Mouse (Mus musculus): ENCODE results near the gene Reep1. TPM values are rescaled to one million over a fixed set of nuclear protein-coding genes. Genes with fewer than 3 reads are reported as not detected.
"Not testable (repeated sequence)": the region's sequence is repeated elsewhere in the genome, so short reads cannot be mapped to it uniquely, and the experiment has no call there.

Gene Reep1
- polyA plus RNA-seq, 1 experiment from 2014 or later = 19.0 TPM

- no peak overlapping the region for H3K9ac ChIP-seq (ENCODE audit: low read length)
- H3K36me3 ChIP-seq (ENCODE audit: control insufficient read depth, insufficient read depth, low read length) = peaks cover 8% of the 10 kb centered on the region; the same call in 1 of the 2 replicates
- no peak overlapping the region for H3K4me3 ChIP-seq (ENCODE audit: control insufficient read depth in 1 of 2, insufficient read depth in 1 of 2, low read depth in 1 of 2, low read length in 2 of 2)
- no peak for ATAC-seq (ENCODE audit: insufficient number of reproducible peaks, insufficient read depth, low FRiP score, low read depth)
- WGBS = 54% methylated on average over 2 of the region's 2 CpGs
- H3K9me3 ChIP-seq (ENCODE audit: control insufficient read depth, low read length) = no peaks in the 10 kb centered on the region
- no peak overlapping the region for H3K4me2 ChIP-seq (ENCODE audit: low read length)
- peaks cover 0 to 10% of the 10 kb centered on the region in 2 experiments; a peak in 2 of 4 replicates for H3K4me1 ChIP-seq (ENCODE audit: control insufficient read depth in 2 of 2, insufficient read depth in 2 of 2, low read length in 2 of 2)
- no peak overlapping the region for H3K27ac ChIP-seq (replicated peaks in 1 of 2; ENCODE audit: control insufficient read depth in 1 of 2, insufficient read depth in 1 of 2, low read depth in 2 of 2, low read length in 2 of 2)
- no peaks in the 10 kb centered on the region for H3K27me3 ChIP-seq (ENCODE audit: control insufficient read depth, insufficient read depth, low read length)
Observed at GRCm38 (mm10) chr6:71836811-71837210, 129.4 kb downstream of the Reep1 start.

- Histone ChIP-seq H3K9me3 (ENCODE audit: control insufficient read depth, low read length) (no peaks in the 10 kb centered on the region), H3K4me2 (ENCODE audit: low read length) (no peak overlapping the region), H3K4me3 (ENCODE audit: control insufficient read depth in 1 of 2, insufficient read depth in 1 of 2, low read depth in 1 of 2, low read length in 2 of 2) (no peak overlapping the region), H3K4me1 (ENCODE audit: control insufficient read depth in 2 of 2, insufficient read depth in 2 of 2, low read length in 2 of 2) (no peaks in the 10 kb centered on the region), H3K27me3 (ENCODE audit: control insufficient read depth, insufficient read depth, low read length) (no peaks in the 10 kb centered on the region), H3K9ac (ENCODE audit: low read length) (no peak overlapping the region), H3K36me3 (ENCODE audit: control insufficient read depth, insufficient read depth, low read length) (peaks cover 5% of the 10 kb centered on the region), H3K27ac (replicated peaks in 1 of 2; ENCODE audit: control insufficient read depth in 1 of 2, insufficient read depth in 1 of 2, low read depth in 2 of 2, low read length in 2 of 2) (no peak overlapping the region)
- ATAC-seq (ENCODE audit: insufficient number of reproducible peaks, insufficient read depth, low FRiP score, low read depth) = no peak
Observed at GRCm38 (mm10) chr6:71839815-71840214, 132.5 kb downstream of the Reep1 start.

- ATAC-seq (ENCODE audit: insufficient number of reproducible peaks, insufficient read depth, low FRiP score, low read depth) = no peak
- H3K36me3 ChIP-seq (ENCODE audit: control insufficient read depth, insufficient read depth, low read length) = peaks cover 14% of the 10 kb centered on the region
- no peak overlapping the region for H3K4me3 ChIP-seq (ENCODE audit: control insufficient read depth in 1 of 2, insufficient read depth in 1 of 2, low read depth in 1 of 2, low read length in 2 of 2)
- no peak overlapping the region for H3K4me2 ChIP-seq (ENCODE audit: low read length)
- H3K9me3 ChIP-seq (ENCODE audit: control insufficient read depth, low read length) = no peaks in the 10 kb centered on the region
- WGBS = 97% methylated on average over 1 of the region's 1 CpGs
- no peaks in the 10 kb centered on the region for H3K4me1 ChIP-seq (ENCODE audit: control insufficient read depth in 2 of 2, insufficient read depth in 2 of 2, low read length in 2 of 2)
- no peaks in the 10 kb centered on the region for H3K27me3 ChIP-seq (ENCODE audit: control insufficient read depth, insufficient read depth, low read length)
- no peak overlapping the region for H3K9ac ChIP-seq (ENCODE audit: low read length)
- no peak overlapping the region for H3K27ac ChIP-seq (replicated peaks in 1 of 2; ENCODE audit: control insufficient read depth in 1 of 2, insufficient read depth in 1 of 2, low read depth in 2 of 2, low read length in 2 of 2)
Observed at GRCm38 (mm10) chr6:71840597-71841290, 133.4 kb downstream of the Reep1 start.

GRCm38 (mm10) chr6:71846906-71847305, 139.5 kb downstream of the Reep1 start:
- H3K4me2 ChIP-seq (ENCODE audit: low read length); H3K27me3 ChIP-seq (ENCODE audit: control insufficient read depth, insufficient read depth, low read length); H3K9me3 ChIP-seq (ENCODE audit: control insufficient read depth, low read length); H3K4me1 ChIP-seq (ENCODE audit: control insufficient read depth in 2 of 2, insufficient read depth in 2 of 2, low read length in 2 of 2); H3K4me3 ChIP-seq (ENCODE audit: control insufficient read depth in 1 of 2, insufficient read depth in 1 of 2, low read depth in 1 of 2, low read length in 2 of 2); ATAC-seq (ENCODE audit: insufficient number of reproducible peaks, insufficient read depth, low FRiP score, low read depth); H3K9ac ChIP-seq (ENCODE audit: low read length); H3K27ac ChIP-seq (replicated peaks in 1 of 2; ENCODE audit: control insufficient read depth in 1 of 2, insufficient read depth in 1 of 2, low read depth in 2 of 2, low read length in 2 of 2): not testable (repeated sequence)
- H3K36me3 ChIP-seq (ENCODE audit: control insufficient read depth, insufficient read depth, low read length) = peaks cover 66% of the 10 kb centered on the region
- 95% methylated on average over 6 of the region's 6 CpGs for WGBS

Other genes starting within 250 kb of the Reep1 start
- 18.9 and 21.7 TPM in 2 replicates for gene Rnf103, start 213.7 kb upstream of the Reep1 start, polyA plus RNA-seq (2014; fragmentation: Nextera tagmentation; extraction: Ambion mirVana)
- 65.6 and 67.3 TPM in 2 replicates for gene Chmp3, start 163.8 kb upstream of the Reep1 start, polyA plus RNA-seq (2014; fragmentation: Nextera tagmentation; extraction: Ambion mirVana)
- gene Kdm3a, start 74.6 kb upstream of the Reep1 start, polyA plus RNA-seq (2014; fragmentation: Nextera tagmentation; extraction: Ambion mirVana) = 31.2 and 33.4 TPM in 2 replicates
- 65.1 and 66.2 TPM in 2 replicates for gene Mrpl35, start 119.4 kb downstream of the Reep1 start, polyA plus RNA-seq (2014; fragmentation: Nextera tagmentation; extraction: Ambion mirVana)
- gene Immt, start 123.8 kb downstream of the Reep1 start, polyA plus RNA-seq (2014; fragmentation: Nextera tagmentation; extraction: Ambion mirVana) = 342 and 349 TPM in 2 replicates
- 112 and 113 TPM in 2 replicates for gene Ptcd3, start 201.2 kb downstream of the Reep1 start, polyA plus RNA-seq (2014; fragmentation: Nextera tagmentation; extraction: Ambion mirVana)
- 17.0 and 17.6 TPM in 2 replicates for gene Polr1a, start 201.5 kb downstream of the Reep1 start, polyA plus RNA-seq (2014; fragmentation: Nextera tagmentation; extraction: Ambion mirVana)

Measured in heart, embryonic 14.5 days (tissue).